Mouse (Mus musculus) embryo, embryonic 11.5 days (tissue): Measurements from ENCODE around the gene Gm20388.
A peak's percentile ranks its signal among the peaks of the same experiment; 100 is the strongest.
"Not testable (repeated sequence)": the region's sequence is repeated elsewhere in the genome, so short reads cannot be mapped to it uniquely, and the experiment has no call there.

Source experiments
- DNase-seq: peaks from one replicate; pipeline ENCODE4 v3.0.0-alpha.2; 2012; ENCODE audit warnings: low read depth, low spot score

The Gm20388 gene

GRCm38 (mm10) chr8:123520048-123520447 is 3609.4 kb downstream of the Gm20388 start:
- not testable (repeated sequence) for DNase-seq

- no peak for DNase-seq
Measured at GRCm38 (mm10) chr8:123527720-123528489, 3617.3 kb downstream of the Gm20388 start.

- no peak for DNase-seq
Measured at GRCm38 (mm10) chr8:123536242-123536989, 3625.8 kb downstream of the Gm20388 start.

GRCm38 (mm10) chr8:123536990-123537380 is 3626.3 kb downstream of the Gm20388 start:
- no peak for DNase-seq

- DNase-seq = not testable (repeated sequence)
Measured at GRCm38 (mm10) chr8:123537641-123538040, 3627.0 kb downstream of the Gm20388 start.

- not testable (repeated sequence) for DNase-seq
Measured at GRCm38 (mm10) chr8:123564221-123564620, 3653.6 kb downstream of the Gm20388 start.

GRCm38 (mm10) chr8:123575386-123575785 is 3664.7 kb downstream of the Gm20388 start:
- DNase-seq = not testable (repeated sequence)

GRCm38 (mm10) chr8:123600666-123601172 is 3690.1 kb downstream of the Gm20388 start:
- DNase-seq = not testable (repeated sequence)

- not testable (repeated sequence) for DNase-seq
Measured at GRCm38 (mm10) chr8:123601457-123601856, 3690.8 kb downstream of the Gm20388 start.

GRCm38 (mm10) chr8:123612652-123613051 is 3702.0 kb downstream of the Gm20388 start:
- DNase-seq = not testable (repeated sequence)

GRCm38 (mm10) chr8:123623523-123623922 is 3712.9 kb downstream of the Gm20388 start:
- DNase-seq = not testable (repeated sequence)

GRCm38 (mm10) chr8:123624274-123624673 is 3713.6 kb downstream of the Gm20388 start:
- no peak for DNase-seq

GRCm38 (mm10) chr8:123624702-123625101 is 3714.1 kb downstream of the Gm20388 start:
- no peak for DNase-seq

GRCm38 (mm10) chr8:123625717-123626116 is 3715.1 kb downstream of the Gm20388 start:
- DNase-seq = no peak

- DNase-seq = no peak
Measured at GRCm38 (mm10) chr8:123627410-123628147, 3716.9 kb downstream of the Gm20388 start.

GRCm38 (mm10) chr8:123628253-123628967 is 3717.8 kb downstream of the Gm20388 start:
- peak; percentile 35 for DNase-seq

GRCm38 (mm10) chr8:123628968-123629755 is 3718.5 kb downstream of the Gm20388 start:
- DNase-seq = peak; percentile 72

GRCm38 (mm10) chr8:123630058-123630457 is 3719.4 kb downstream of the Gm20388 start:
- DNase-seq = no peak

GRCm38 (mm10) chr8:123630841-123631251 is 3720.2 kb downstream of the Gm20388 start:
- no peak for DNase-seq

GRCm38 (mm10) chr8:123631746-123632145 is 3721.1 kb downstream of the Gm20388 start:
- not testable (repeated sequence) for DNase-seq
